Mouse (Mus musculus) MEL (cell line): ENCODE results near the gene Tbk1. TPM values are rescaled to one million over a fixed set of nuclear protein-coding genes. Genes with fewer than 3 reads are reported as not detected.

ENCODE experiments used
- DNase-seq: peaks from one replicate; pipeline ENCODE4 v3.0.0; 2011; ENCODE audit warnings: low read depth, low spot score
- H3K27ac ChIP-seq: 2 replicates; pipeline ENCODE4 v1.5.1; 2012; ENCODE audit warnings: low read depth, mild to moderate bottlenecking, control low read depth, low read length, moderate library complexity; ENCODE audit not compliant: control insufficient read depth
- H3K27me3 ChIP-seq, 2 experiments: fragments of 150-350 bp in 1 of 2; sonication (generic) in 1 of 2; 2 replicates each; pipeline ENCODE4 v1.6.1; 2012; ENCODE audit warnings: low read length in 2 of 2, mild to moderate bottlenecking in 2 of 2, improper control_type of control experiment in 1 of 2, moderate library complexity in 1 of 2; ENCODE audit not compliant: insufficient read depth in 2 of 2, control insufficient read depth in 1 of 2
- H3K36me3 ChIP-seq, 2 experiments: 2 replicates each; pipeline ENCODE4 v1.6.1; 2012 to 2014; ENCODE audit warnings: low read length in 2 of 2, improper control_type of control experiment in 1 of 2, inconsistent platforms in 1 of 2, mild to moderate bottlenecking in 1 of 2; ENCODE audit not compliant: insufficient read depth in 2 of 2, control insufficient read depth in 1 of 2
- H3K4me1 ChIP-seq, 2 experiments: fragments of 150-350 bp in 1 of 2; sonication (generic) in 1 of 2; 2 replicates each; pipeline ENCODE4 v1.6.1; 2012; ENCODE audit warnings: low read length in 2 of 2, improper control_type of control experiment in 1 of 2, mild to moderate bottlenecking in 1 of 2; ENCODE audit not compliant: insufficient read depth in 2 of 2, control insufficient read depth in 1 of 2
- H3K4me3 ChIP-seq, 2 experiments: fragments of 150-350 bp in 1 of 2; sonication (generic) in 1 of 2; 2 replicates each; pipeline ENCODE4 v1.5.1; 2012; ENCODE audit warnings: low read depth in 2 of 2, low read length in 2 of 2, mild to moderate bottlenecking in 2 of 2, moderate library complexity in 2 of 2, control low read depth in 1 of 2, improper control_type of control experiment in 1 of 2; ENCODE audit not compliant: control insufficient read depth in 1 of 2, insufficient read depth in 1 of 2
- H3K79me2 ChIP-seq: 2 replicates; pipeline ENCODE4 v1.6.1; 2012; ENCODE audit warnings: mild to moderate bottlenecking, low read length, moderate library complexity; ENCODE audit not compliant: control insufficient read depth, poor library complexity, insufficient read depth
- H3K9ac ChIP-seq: 2 replicates; pipeline ENCODE4 v1.6.1; 2012; ENCODE audit warnings: low read depth, mild to moderate bottlenecking, control low read depth, low read length, moderate library complexity; ENCODE audit not compliant: control insufficient read depth, poor library complexity, severe bottlenecking
- H3K9me3 ChIP-seq: fragments of 150-350 bp; sonication (generic); replicated peaks from 2 replicates; pipeline ENCODE4 v1.6.1; 2012; ENCODE audit warnings: mild to moderate bottlenecking, low read length, improper control_type of control experiment, moderate library complexity; ENCODE audit not compliant: insufficient read depth
- BHLHE40 ChIP-seq: IDR thresholded peaks from 2 replicates; pipeline ENCODE4 v1.6.1; 2012; ENCODE audit warnings: low read depth, mild to moderate bottlenecking, inconsistent platforms, low read length, improper control_type of control experiment, borderline replicate concordance
- CHD2 ChIP-seq: IDR thresholded peaks from 2 replicates; pipeline ENCODE4 v1.6.1; 2011; ENCODE audit warnings: low read length, improper control_type of control experiment
- E2F4 ChIP-seq: IDR thresholded peaks from 2 replicates; pipeline ENCODE4 v1.6.1; 2011; ENCODE audit warnings: low read depth, low read length, improper control_type of control experiment, borderline replicate concordance
- ELF1 ChIP-seq: IDR thresholded peaks from 2 replicates; pipeline ENCODE4 v1.6.1; 2014; ENCODE audit warnings: low read depth, mild to moderate bottlenecking, inconsistent platforms, low read length, improper control_type of control experiment, moderate library complexity
- EP300 ChIP-seq, 2 experiments: IDR thresholded peaks; 2 replicates each; pipeline ENCODE4 v1.6.1; 2011; ENCODE audit warnings: improper control_type of control experiment in 2 of 2, low read length in 2 of 2, low read depth in 1 of 2, mild to moderate bottlenecking in 1 of 2
- HCFC1 ChIP-seq: IDR thresholded peaks from 2 replicates; pipeline ENCODE4 v1.6.1; 2012; ENCODE audit warnings: low read depth, mild to moderate bottlenecking, inconsistent platforms, low read length, improper control_type of control experiment, moderate library complexity
- KAT2A ChIP-seq: conservative IDR thresholded peaks from 2 replicates; pipeline ENCODE4 v1.6.1; 2012; ENCODE audit warnings: low read depth, low read length, improper control_type of control experiment, inconsistent platforms
- MAFK ChIP-seq: IDR thresholded peaks from 2 replicates; pipeline ENCODE4 v1.6.1; 2011; ENCODE audit warnings: low read depth, mild to moderate bottlenecking, low read length, improper control_type of control experiment, borderline replicate concordance
- MAZ ChIP-seq: IDR thresholded peaks from 2 replicates; pipeline ENCODE4 v1.6.1; 2012; ENCODE audit warnings: low read depth, mild to moderate bottlenecking, inconsistent platforms, low read length, improper control_type of control experiment
- MEF2A ChIP-seq: IDR thresholded peaks from 2 replicates; pipeline ENCODE4 v1.6.1; 2014; ENCODE audit warnings: low read depth, mild to moderate bottlenecking, inconsistent platforms, low read length, improper control_type of control experiment; ENCODE audit not compliant: poor library complexity, insufficient replicate concordance, severe bottlenecking; ENCODE audit errors: extremely low read depth
- MYB ChIP-seq: IDR thresholded peaks from 2 replicates; pipeline ENCODE4 v1.6.1; 2011; ENCODE audit warnings: mild to moderate bottlenecking, low read depth, low read length, improper control_type of control experiment
- MYC ChIP-seq: IDR thresholded peaks from 2 replicates; pipeline ENCODE4 v1.6.1; 2011; ENCODE audit warnings: low read depth, mild to moderate bottlenecking, low read length, improper control_type of control experiment, moderate library complexity
- POLR2AphosphoS2 ChIP-seq: IDR thresholded peaks from 2 replicates; pipeline ENCODE4 v1.6.1; 2011; ENCODE audit warnings: low read length, improper control_type of control experiment
- POLR2AphosphoS5 ChIP-seq: IDR thresholded peaks from 2 replicates; pipeline ENCODE4 v1.6.1; 2012; ENCODE audit warnings: low read depth, borderline replicate concordance, mild to moderate bottlenecking, inconsistent platforms, low read length, moderate library complexity, mixed read lengths
- SIN3A ChIP-seq: IDR thresholded peaks from 2 replicates; pipeline ENCODE4 v1.6.1; 2012; ENCODE audit warnings: low read length, improper control_type of control experiment, inconsistent platforms
- SMC3 ChIP-seq: IDR thresholded peaks from 2 replicates; pipeline ENCODE4 v1.6.1; 2011; ENCODE audit warnings: low read depth, low read length, improper control_type of control experiment
- TBP ChIP-seq: IDR thresholded peaks from 2 replicates; pipeline ENCODE4 v1.8.0; 2011; ENCODE audit warnings: low read depth, low read length, improper control_type of control experiment
- TCF12 ChIP-seq: IDR thresholded peaks from 2 replicates; pipeline ENCODE4 v1.6.1; 2014; ENCODE audit warnings: low read depth, mild to moderate bottlenecking, inconsistent platforms, low read length, improper control_type of control experiment, moderate library complexity
- USF1 ChIP-seq: IDR thresholded peaks from 2 replicates; pipeline ENCODE4 v1.6.1; 2014; ENCODE audit warnings: low read depth, mild to moderate bottlenecking, inconsistent platforms, low read length, improper control_type of control experiment, moderate library complexity
- ZC3H11A ChIP-seq: IDR thresholded peaks from 2 replicates; pipeline ENCODE4 v1.6.1; 2012; ENCODE audit warnings: low read depth, mild to moderate bottlenecking, inconsistent platforms, low read length, improper control_type of control experiment
- ZNF384 ChIP-seq: IDR thresholded peaks from 2 replicates; pipeline ENCODE4 v1.6.1; 2012; ENCODE audit warnings: low read depth, mild to moderate bottlenecking, inconsistent platforms, low read length, improper control_type of control experiment
- polyA plus RNA-seq, 2 experiments: library from polyadenylated mRNA; stranded (reverse) in 1 of 2; unstranded in 1 of 2; fragments of >175 nt in 1 of 2; fragments of >200 nt in 1 of 2; gene quantifications; 2 replicates each; pipeline versions ENCODE4 v1.2.1 to v1.2.4; 2012; ENCODE audit warnings: low replicate concordance in 2 of 2, low read depth in 1 of 2; ENCODE audit not compliant: insufficient read length in 2 of 2, insufficient read depth in 1 of 2, missing spikeins in 1 of 2
- total RNA-seq: library from RNA; depleted of rRNA; stranded (reverse); fragments of 300-350 nt; gene quantifications from 2 replicates; pipeline ENCODE4 v1.2.3, GENCODE M21; 2012

Gene Tbk1
- total and polyA plus RNA-seq, 3 experiments: 18.0 to 31.1 TPM; not detected in 1

GRCm38 (mm10) chr10:121509751-121510643 lies 76.6 kb downstream of the Tbk1 start (continued):
- TF ChIP-seq HCFC1 (peak; percentile 54; the same call in 1 of the 2 replicates), MAFK (0 out of 2 replicates have a peak, but pooled peaks have one; percentile 12), BHLHE40 (no peak), SIN3A (peak; percentile 44; the same call in 1 of the 2 replicates), POLR2AphosphoS2 (no peak), MAZ (no peak), ZC3H11A (no peak), SMC3 (no peak), ELF1 (peak; percentile 61; the same call in 1 of the 2 replicates)

- no peak for DNase-seq
- no peaks in the 10 kb centered on the region for H3K79me2 ChIP-seq
- peaks cover 0 to 19% of the 10 kb centered on the region in 2 experiments; a peak in 2 of 4 replicates for H3K4me1 ChIP-seq
- no peak overlapping the region for H3K27ac ChIP-seq
- H3K9me3 ChIP-seq: no peaks in the 10 kb centered on the region
- no peak for TF ChIP-seq ZNF384
- no peak for TF ChIP-seq MYB
- no peak for TF ChIP-seq MEF2A
- no peak for TF ChIP-seq POLR2AphosphoS5
- TF ChIP-seq BHLHE40: no peak
- TF ChIP-seq POLR2AphosphoS2: no peak
- no peak for TF ChIP-seq TCF12
- TF ChIP-seq MAZ: no peak
- TF ChIP-seq CHD2: no peak
- no peak for TF ChIP-seq EP300 (IDR thresholded peaks at IDR 0.05; ENCODE audit: low read depth in 1 of 2, low read length in 2 of 2)
- no peak for TF ChIP-seq KAT2A
- no peak for TF ChIP-seq USF1
- no peak for TF ChIP-seq TBP
- no peak for TF ChIP-seq E2F4
- no peak for TF ChIP-seq MYC
- no peak overlapping the region for H3K4me3 ChIP-seq
- peaks cover 0 to 7% of the 10 kb centered on the region in 2 experiments; a peak in 2 of 4 replicates for H3K36me3 ChIP-seq
- H3K27me3 ChIP-seq: no peaks in the 10 kb centered on the region
- no peak overlapping the region for H3K9ac ChIP-seq
Measured at GRCm38 (mm10) chr10:121507755-121508544, 78.6 kb downstream of the Tbk1 start.
